Mouse (Mus musculus) bone marrow, adult 2 months (tissue): Measurements from ENCODE around the gene Nkx2-3.

Experiments used
- CTCF ChIP-seq: fragments of 200-500 bp; IDR thresholded peaks from 2 replicates; pipeline ENCODE4 v1.5.1; 2011; ENCODE audit warnings: low read length, control low read depth; ENCODE audit not compliant: control insufficient read depth, insufficient read depth
- POLR2A ChIP-seq: fragments of 200-500 bp; IDR thresholded peaks from 2 replicates; pipeline ENCODE4 v1.6.1; 2011; ENCODE audit warnings: low read depth, mild to moderate bottlenecking, control low read depth, low read length, borderline replicate concordance; ENCODE audit not compliant: control insufficient read depth

GRCm38 (mm10) chr19:43660774-43661173 is 48.6 kb downstream of the Nkx2-3 start:
- TF ChIP-seq CTCF, result no peak
- TF ChIP-seq POLR2A, result no peak
